Mouse (Mus musculus) lung, adult 2 months (tissue): Measurements from ENCODE around the gene 9430038I01Rik.

ENCODE experiments used
- CTCF ChIP-seq: fragments of 200-500 bp; IDR thresholded peaks from 2 replicates; pipeline ENCODE4 v1.5.1; 2011; ENCODE audit warnings: mild to moderate bottlenecking, low read length, control low read depth; ENCODE audit not compliant: insufficient read depth
- POLR2A ChIP-seq: fragments of 200-500 bp; IDR thresholded peaks from 2 replicates; pipeline ENCODE4 v1.6.1; 2011; ENCODE audit warnings: low read depth, mild to moderate bottlenecking, control low read depth, low read length, borderline replicate concordance; ENCODE audit errors: extremely low read depth

GRCm38 (mm10) chr7:137374996-137375395, 35.6 kb downstream of the 9430038I01Rik start:
- TF ChIP-seq CTCF (no peak), POLR2A (no peak)
